Mouse (Mus musculus) adrenal gland, postnatal 25 days (tissue): Measurements from ENCODE around the gene Klk6. TPM values are rescaled to one million over a fixed set of nuclear protein-coding genes. Genes with fewer than 3 reads are reported as not detected.

Experiments
- DNase-seq: peaks from one replicate; pipeline ENCODE4 v3.0.0; 2021; ENCODE audit warnings: mixed read lengths
- total RNA-seq: library from RNA; stranded (reverse); gene quantifications from 2 replicates; pipeline ENCODE4 v1.2.3, GENCODE M21; 2021

Klk6 gene
- total RNA-seq, 1 experiment from 2014 or later: not detected

DNA sequence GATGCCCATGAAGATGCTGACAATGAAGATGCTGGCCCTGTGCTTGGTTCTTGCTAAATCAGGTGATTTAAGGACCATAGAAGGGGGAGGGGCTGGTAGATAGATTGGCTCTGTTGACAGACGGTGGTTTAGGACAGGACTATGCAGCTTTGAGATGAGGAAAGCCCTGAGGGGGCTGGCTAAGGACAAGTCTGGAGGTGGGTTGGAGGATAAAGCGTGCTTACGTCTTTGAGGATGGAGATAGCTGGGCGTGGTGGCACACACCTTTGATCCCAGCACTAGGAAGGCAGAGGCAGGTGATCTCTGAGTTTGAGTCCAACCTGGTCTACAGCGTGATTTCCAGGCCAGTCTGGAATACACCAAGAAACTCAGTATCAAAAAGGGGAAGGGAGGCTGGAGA lies 1.8 kb downstream of the Klk6 start:
- no peak for DNase-seq

- no peak for DNase-seq
Measured at GRCm38 (mm10) chr7:43827706-43828105, 3.4 kb downstream of the Klk6 start.

DNA sequence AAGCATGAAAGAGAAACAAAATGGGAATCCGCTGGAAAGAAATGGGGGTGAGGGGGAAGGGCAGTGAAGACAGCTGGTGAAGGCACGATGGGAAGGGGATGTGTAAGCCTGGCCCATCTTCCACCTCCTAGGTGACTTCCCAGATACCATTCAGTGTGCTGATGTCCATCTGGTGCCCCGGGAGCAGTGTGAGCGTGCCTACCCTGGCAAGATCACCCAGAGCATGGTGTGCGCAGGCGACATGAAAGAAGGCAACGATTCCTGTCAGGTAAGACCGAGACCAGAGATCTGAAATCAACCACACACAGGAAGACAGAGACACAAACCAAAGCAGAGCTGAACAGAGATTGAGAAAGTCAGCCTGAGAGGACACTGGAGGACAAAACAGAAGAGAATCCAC lies 4.7 kb downstream of the Klk6 start:
- DNase-seq: no peak

- DNase-seq: no peak
Measured at GRCm38 (mm10) chr7:43841701-43842100, 17.4 kb downstream of the Klk6 start, which contains the start of gene Klk5. Gene Klk5, plus strand, starts transcription at chr7:43841971.

DNA sequence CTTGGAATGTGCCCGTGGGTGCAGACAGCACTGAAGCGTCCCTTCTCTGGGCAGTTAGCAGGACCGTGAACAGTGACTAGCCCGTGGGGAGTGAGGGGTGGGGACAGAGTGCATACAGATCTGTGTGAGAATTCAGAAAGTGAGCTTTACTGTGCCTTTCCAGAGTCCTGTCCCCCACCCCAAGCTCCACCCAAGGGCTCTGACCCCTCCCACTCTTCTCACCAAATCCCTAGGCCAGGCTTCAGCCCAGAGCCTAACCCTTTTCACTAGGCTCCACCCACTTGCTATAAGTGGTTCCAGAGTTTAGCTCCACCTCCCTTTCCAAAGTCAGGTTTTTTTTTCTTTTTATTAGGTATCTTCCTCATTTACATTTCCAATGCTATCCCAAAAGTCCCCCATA lies 19.5 kb downstream of the Klk6 start:
- no peak for DNase-seq

DNA sequence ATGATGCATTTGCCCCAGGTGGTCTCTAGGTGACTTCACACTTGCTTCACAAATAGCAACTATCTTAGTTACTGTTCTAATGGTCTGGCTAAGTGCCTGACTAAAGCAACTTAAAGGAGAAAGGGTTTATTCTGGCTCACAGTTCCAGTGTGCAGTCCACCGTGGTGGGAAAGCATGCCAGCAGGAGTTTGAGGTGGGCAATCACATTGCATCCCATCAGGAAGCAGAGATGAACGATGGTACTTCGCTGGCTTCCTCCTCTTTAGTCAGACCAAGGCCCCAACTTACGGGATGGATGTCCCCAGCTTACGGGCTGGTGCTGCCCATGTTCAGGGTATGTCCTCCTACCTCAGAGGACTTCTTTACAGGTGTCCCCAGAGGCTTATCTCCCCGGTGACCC lies 27.3 kb downstream of the Klk6 start:
- DNase-seq: no peak

DNA sequence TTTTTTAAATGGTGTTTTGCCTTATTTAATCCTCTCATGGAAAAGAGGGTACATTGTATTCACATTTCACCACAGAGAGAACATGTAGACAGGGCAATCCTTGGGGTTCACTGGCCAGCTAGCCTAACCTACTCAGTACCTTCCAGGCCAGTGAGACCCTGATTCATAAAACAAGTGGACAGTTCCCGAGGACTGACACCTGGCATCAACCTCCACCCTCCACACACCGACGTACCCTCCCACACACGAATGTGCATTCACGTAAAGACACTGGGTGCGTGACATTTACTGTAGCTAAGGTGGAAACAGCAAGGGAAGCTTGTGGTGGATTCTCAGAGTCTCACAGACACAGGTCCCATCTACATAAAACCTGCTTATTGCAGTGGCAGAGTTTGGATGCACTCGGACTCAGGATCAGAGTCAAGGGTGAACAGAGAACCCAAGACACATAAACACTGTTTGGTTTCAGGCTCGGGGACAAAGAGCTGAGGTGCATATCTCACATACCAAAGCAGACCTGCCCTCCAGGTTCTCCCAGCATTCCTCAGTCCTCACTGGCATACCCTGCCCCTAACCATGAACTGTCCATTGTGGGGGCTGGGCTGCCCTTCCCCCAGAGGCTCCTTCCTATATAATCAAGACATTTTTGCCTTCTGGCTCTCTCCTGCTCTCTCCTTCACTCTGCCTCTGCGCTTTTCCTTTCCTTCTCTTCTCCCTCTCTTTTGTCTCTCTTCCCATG lies 30.5 kb downstream of the Klk6 start:
- DNase-seq: no peak

DNA sequence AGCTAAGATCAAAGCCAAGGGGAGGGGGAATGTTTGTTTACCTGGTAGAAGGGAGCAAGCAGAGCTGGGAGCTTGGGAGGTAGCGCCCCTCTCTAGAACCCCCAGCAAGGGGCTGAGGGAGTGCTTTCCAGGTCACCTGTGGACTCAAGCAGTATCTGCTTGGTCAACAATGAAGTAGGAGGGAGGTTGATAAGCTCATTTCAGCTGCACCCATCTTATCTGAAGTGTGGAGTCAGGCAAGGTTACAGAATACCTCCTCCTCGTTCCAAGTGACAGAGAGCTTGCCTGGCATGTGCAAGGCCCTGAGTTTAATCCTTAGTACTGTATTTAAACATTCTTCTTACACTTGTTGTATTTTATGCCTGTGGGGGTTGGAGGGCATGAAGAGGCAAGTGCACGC lies 31.4 kb downstream of the Klk6 start:
- no peak for DNase-seq

DNA sequence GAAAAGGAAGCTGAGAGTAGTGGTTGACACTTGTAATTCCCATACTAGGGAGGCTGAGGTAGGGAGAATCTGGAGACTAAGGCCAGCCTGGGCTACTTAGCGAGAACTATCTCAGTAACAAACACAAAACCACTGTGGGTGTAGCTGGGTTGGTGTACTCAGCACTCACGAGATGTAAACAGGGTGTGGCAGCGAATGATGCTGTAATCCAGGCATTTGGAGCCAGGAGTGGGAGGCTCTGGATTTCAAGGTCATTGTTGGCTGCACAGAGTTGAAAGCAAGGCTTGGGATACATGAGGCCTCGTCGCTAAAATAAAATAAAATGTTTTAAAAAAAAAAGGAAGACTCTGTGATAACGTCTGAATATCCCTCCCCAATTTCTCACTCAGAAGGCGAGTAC lies 32.0 kb downstream of the Klk6 start:
- DNase-seq: no peak

- no peak for DNase-seq
Measured at GRCm38 (mm10) chr7:43857501-43857900, 33.2 kb downstream of the Klk6 start.

GRCm38 (mm10) chr7:43860411-43860810 lies 36.1 kb downstream of the Klk6 start:
- no peak for DNase-seq

- peak; percentile 78 for DNase-seq
Measured at GRCm38 (mm10) chr7:43873237-43873636, 48.9 kb downstream of the Klk6 start.

- no peak for DNase-seq
Measured at GRCm38 (mm10) chr7:43873674-43874073, 49.4 kb downstream of the Klk6 start.

DNA sequence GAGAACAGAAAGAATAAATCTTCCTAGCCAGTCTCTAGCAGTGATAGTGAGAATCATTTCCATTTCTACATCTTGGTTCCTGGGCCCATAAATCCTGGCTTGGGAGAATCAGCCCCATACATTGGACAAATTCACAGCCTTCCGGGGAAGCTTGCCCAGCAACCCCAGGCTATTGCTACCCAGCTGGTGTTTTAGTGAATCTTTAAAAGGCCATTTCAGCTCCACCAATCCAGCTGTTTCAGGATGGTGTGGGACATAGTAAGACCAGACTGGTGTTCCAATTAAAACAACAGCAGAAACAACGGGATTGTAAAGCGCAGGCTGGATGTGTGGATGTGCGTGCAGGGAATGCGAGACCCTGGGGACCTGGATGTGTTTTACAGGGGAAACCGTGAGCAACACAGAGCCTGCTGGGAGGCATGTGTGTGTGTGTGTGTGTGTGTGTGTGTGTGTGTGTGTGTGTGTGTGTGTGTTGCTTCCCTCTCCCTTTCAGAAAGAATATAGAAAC lies 50.6 kb downstream of the Klk6 start:
- DNase-seq: no peak

- no peak for DNase-seq
Measured at GRCm38 (mm10) chr7:43876444-43876843, 52.1 kb downstream of the Klk6 start.

GRCm38 (mm10) chr7:43878281-43878680 lies 54.0 kb downstream of the Klk6 start:
- no peak for DNase-seq

- no peak for DNase-seq
Measured at GRCm38 (mm10) chr7:43880912-43881311, 56.6 kb downstream of the Klk6 start, which contains the start of gene Klk4. Gene Klk4, plus strand, starts transcription at chr7:43881160.

Other genes with a start within 250 kb of the Klk6 start
- gene Zfp719, start 244.9 kb upstream of the Klk6 start, total RNA-seq: 16.2 and 17.5 TPM in 2 replicates
- not detected in 2 replicates for gene Zfp819, start 217.3 kb upstream of the Klk6 start, total RNA-seq
- gene Ceacam18, start 189.8 kb upstream of the Klk6 start, total RNA-seq: not detected in 2 replicates
- gene Siglece, start 164.3 kb upstream of the Klk6 start, total RNA-seq: 1.9 and 2.1 TPM in 2 replicates
- gene Ctu1, start 152.5 kb upstream of the Klk6 start, total RNA-seq: 11.1 and 13.4 TPM in 2 replicates
- gene Klk14, start 134.1 kb upstream of the Klk6 start, total RNA-seq: not detected in 2 replicates
- gene Klk13, start 111.9 kb upstream of the Klk6 start, total RNA-seq: not detected in 2 replicates
- not detected in 2 replicates for gene Klk12, start 55.6 kb upstream of the Klk6 start, total RNA-seq
- not detected in 2 replicates for gene Klk11, start 49.9 kb upstream of the Klk6 start, total RNA-seq
- gene Klk10, start 43.5 kb upstream of the Klk6 start, total RNA-seq: not detected in 2 replicates
- not detected in 2 replicates for gene Klk9, start 32.6 kb upstream of the Klk6 start, total RNA-seq
- gene Klk8, start 26.9 kb upstream of the Klk6 start, total RNA-seq: 2.7 and 3.5 TPM in 2 replicates
- gene Klk7, start 13.2 kb upstream of the Klk6 start, total RNA-seq: not detected in 2 replicates
- not detected in 2 replicates for gene Klk5, start 17.5 kb downstream of the Klk6 start, total RNA-seq
- not detected in 2 replicates for gene Klk4, start 56.7 kb downstream of the Klk6 start, total RNA-seq
- not detected in 2 replicates for gene Klk15, start 109.2 kb downstream of the Klk6 start, total RNA-seq
- not detected in 2 replicates for gene Klk1b8, start 126.2 kb downstream of the Klk6 start, total RNA-seq
- gene Klk1b1, start 142.3 kb downstream of the Klk6 start, total RNA-seq: not detected in 2 replicates
- gene Klk1b9, start 151.6 kb downstream of the Klk6 start, total RNA-seq: not detected in 2 replicates
- not detected in 2 replicates for gene Klk1b11, start 171.4 kb downstream of the Klk6 start, total RNA-seq
- gene Klk1b26, start 187.7 kb downstream of the Klk6 start, total RNA-seq: not detected in 2 replicates
- not detected in 2 replicates for gene Klk1b27, start 227.8 kb downstream of the Klk6 start, total RNA-seq